Mouse (Mus musculus) heart, adult 2 months (tissue): ENCODE measurements around the gene Get4. TPM values are rescaled to one million over a fixed set of nuclear protein-coding genes. Genes with fewer than 3 reads are reported as not detected.

Source experiments
- DNase-seq, 2 experiments: peaks; one replicate each; pipeline ENCODE4 v3.0.0; 2021
- H3K27ac ChIP-seq: fragments of 200-600 bp; 2 replicates; pipeline ENCODE4 v1.8.1; 2022
- H3K27me3 ChIP-seq: fragments of 200-500 bp; 2 replicates; pipeline ENCODE4 v1.6.1; 2012; ENCODE audit warnings: mild to moderate bottlenecking, low read length, inconsistent platforms, mixed read lengths; ENCODE audit not compliant: control insufficient read depth, insufficient read depth
- H3K36me3 ChIP-seq: fragments of 200-500 bp; 2 replicates; pipeline ENCODE4 v1.6.1; 2012; ENCODE audit warnings: low read length, inconsistent platforms; ENCODE audit not compliant: control insufficient read depth, insufficient read depth
- H3K4me1 ChIP-seq: fragments of 200-500 bp; 2 replicates; pipeline ENCODE4 v1.6.1; 2011; ENCODE audit warnings: low read length; ENCODE audit not compliant: control insufficient read depth, insufficient read depth
- H3K4me3 ChIP-seq: fragments of 200-600 bp; 2 replicates; pipeline ENCODE4 v1.8.1; 2022
- H3K79me2 ChIP-seq: fragments of 200-500 bp; replicated peaks from 2 replicates; pipeline ENCODE4 v1.6.1; 2012; ENCODE audit warnings: mild to moderate bottlenecking, inconsistent platforms, low read length, moderate library complexity, mixed read lengths; ENCODE audit not compliant: control insufficient read depth, insufficient read depth
- H3K9ac ChIP-seq: fragments of 200-500 bp; 2 replicates; pipeline ENCODE4 v1.6.1; 2012; ENCODE audit warnings: low read depth, mild to moderate bottlenecking, control low read depth, inconsistent platforms, low read length, mixed read lengths
- CTCF ChIP-seq: fragments of 200-600 bp; IDR thresholded peaks from 2 replicates; pipeline ENCODE4 v1.8.1; 2022; ENCODE audit warnings: antibody characterized with exemption, mild to moderate bottlenecking, moderate library complexity
- EP300 ChIP-seq: fragments of 200-500 bp; IDR thresholded peaks from 2 replicates; pipeline ENCODE4 v1.6.1; 2011; ENCODE audit warnings: low read depth, low read length, control low read depth; ENCODE audit not compliant: insufficient read depth
- POLR2A ChIP-seq: fragments of 200-500 bp; IDR thresholded peaks from 2 replicates; pipeline ENCODE4 v1.6.1; 2011; ENCODE audit warnings: mild to moderate bottlenecking, low read depth, low read length, control low read depth; ENCODE audit not compliant: insufficient read depth
- WGBS: fragments of 180-500 bp; shearing (Covaris S2); methylation state at CpG from one replicate; pipeline ENCODE4 v1.1.7; 2018; 5-methylcytosine and 5-hydroxymethylcytosine counted together
- intact Hi-C: fragments of 180-260 bp; cut with DNase I; formaldehyde crosslinking; loops from one replicate; pipeline ENCODE4 v1.15.1; 2025
- polyA plus RNA-seq: library from polyadenylated mRNA; depleted of rRNA; stranded (reverse); fragments of >200 nt; gene quantifications from 2 replicates; pipeline ENCODE4 v1.2.3, GENCODE M21; 2012
- total RNA-seq, 2 experiments: library from RNA; stranded (reverse); gene quantifications; 2 replicates each; pipeline ENCODE4 v1.2.3; 2021

Gene Get4
- total and polyA plus RNA-seq, 3 experiments: 38.2 to 57.3 (median 45.4) TPM

GRCm38 (mm10) chr5:139309946-139310345 is 57.8 kb downstream of the Get4 start:
- 70% methylated on average over 3 of the region's 3 CpGs for WGBS
- no peak overlapping the region for H3K27ac ChIP-seq
- H3K79me2 ChIP-seq: no peaks in the 10 kb centered on the region
- no peak overlapping the region for H3K9ac ChIP-seq
- no peak for TF ChIP-seq POLR2A
- H3K36me3 ChIP-seq: no peaks in the 10 kb centered on the region
- H3K27me3 ChIP-seq: no peaks in the 10 kb centered on the region
- no peaks in the 10 kb centered on the region; the same call in 1 of the 2 replicates for H3K4me1 ChIP-seq
- no peak for DNase-seq
- H3K4me3 ChIP-seq: no peak overlapping the region
- intact Hi-C loops: no loop called here

- H3K27me3 ChIP-seq: no peaks in the 10 kb centered on the region
- WGBS: 88% methylated on average over 4 of the region's 4 CpGs
- DNase-seq: no peak
- intact Hi-C loops: no loop called here
- no peak overlapping the region for H3K9ac ChIP-seq
- TF ChIP-seq CTCF: no peak
- no peak for TF ChIP-seq POLR2A
- no peak for TF ChIP-seq EP300
- no peaks in the 10 kb centered on the region for H3K79me2 ChIP-seq
- no peak overlapping the region for H3K27ac ChIP-seq
- no peaks in the 10 kb centered on the region; the same call in 1 of the 2 replicates for H3K4me1 ChIP-seq
- no peaks in the 10 kb centered on the region for H3K36me3 ChIP-seq
- no peak overlapping the region for H3K4me3 ChIP-seq
Observed at GRCm38 (mm10) chr5:139310477-139310876, 58.4 kb downstream of the Get4 start.

DNA sequence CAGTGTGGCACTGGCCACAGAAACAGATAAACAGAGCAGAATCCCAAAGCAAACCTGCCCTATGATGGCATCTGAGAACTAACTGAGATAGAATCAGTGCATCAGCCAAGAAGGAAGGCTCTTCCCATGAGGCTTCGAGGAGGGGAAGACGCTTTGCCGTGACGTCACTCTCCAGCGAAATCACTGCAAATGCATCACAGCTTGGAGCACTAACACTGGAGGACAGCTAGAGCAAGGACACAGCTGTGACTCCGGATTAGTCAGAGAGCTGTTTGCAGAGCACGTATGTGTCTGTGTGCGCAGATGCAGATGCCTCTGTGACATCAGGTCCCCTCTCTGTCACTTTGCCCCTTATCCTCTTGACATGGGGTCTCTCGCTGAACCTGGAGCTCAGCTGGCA is 59.7 kb downstream of the Get4 start:
- H3K27me3 ChIP-seq: no peaks in the 10 kb centered on the region
- no peak overlapping the region for H3K4me3 ChIP-seq
- 84% methylated on average over 9 of the region's 9 CpGs for WGBS
- H3K27ac ChIP-seq: no peak overlapping the region
- TF ChIP-seq CTCF (no peak), EP300 (no peak), POLR2A (no peak)
- DNase-seq: no peak
- H3K4me1 ChIP-seq: no peaks in the 10 kb centered on the region; the same call in 1 of the 2 replicates
- intact Hi-C loops: no loop called here
- H3K36me3 ChIP-seq: no peaks in the 10 kb centered on the region
- no peak overlapping the region for H3K9ac ChIP-seq
- H3K79me2 ChIP-seq: no peaks in the 10 kb centered on the region

- H3K79me2 ChIP-seq: no peaks in the 10 kb centered on the region
- intact Hi-C loops: no loop called here
- no peak overlapping the region for H3K9ac ChIP-seq
- H3K36me3 ChIP-seq: no peaks in the 10 kb centered on the region
- TF ChIP-seq EP300 (no peak), CTCF (no peak), POLR2A (no peak)
- no peaks in the 10 kb centered on the region for H3K27me3 ChIP-seq
- no peak for DNase-seq
- no peaks in the 10 kb centered on the region; the same call in 1 of the 2 replicates for H3K4me1 ChIP-seq
- 49% methylated on average over 9 of the region's 9 CpGs for WGBS
- no peak overlapping the region for H3K4me3 ChIP-seq
- H3K27ac ChIP-seq: no peak overlapping the region
Observed at GRCm38 (mm10) chr5:139313536-139313935, 61.4 kb downstream of the Get4 start.

DNA sequence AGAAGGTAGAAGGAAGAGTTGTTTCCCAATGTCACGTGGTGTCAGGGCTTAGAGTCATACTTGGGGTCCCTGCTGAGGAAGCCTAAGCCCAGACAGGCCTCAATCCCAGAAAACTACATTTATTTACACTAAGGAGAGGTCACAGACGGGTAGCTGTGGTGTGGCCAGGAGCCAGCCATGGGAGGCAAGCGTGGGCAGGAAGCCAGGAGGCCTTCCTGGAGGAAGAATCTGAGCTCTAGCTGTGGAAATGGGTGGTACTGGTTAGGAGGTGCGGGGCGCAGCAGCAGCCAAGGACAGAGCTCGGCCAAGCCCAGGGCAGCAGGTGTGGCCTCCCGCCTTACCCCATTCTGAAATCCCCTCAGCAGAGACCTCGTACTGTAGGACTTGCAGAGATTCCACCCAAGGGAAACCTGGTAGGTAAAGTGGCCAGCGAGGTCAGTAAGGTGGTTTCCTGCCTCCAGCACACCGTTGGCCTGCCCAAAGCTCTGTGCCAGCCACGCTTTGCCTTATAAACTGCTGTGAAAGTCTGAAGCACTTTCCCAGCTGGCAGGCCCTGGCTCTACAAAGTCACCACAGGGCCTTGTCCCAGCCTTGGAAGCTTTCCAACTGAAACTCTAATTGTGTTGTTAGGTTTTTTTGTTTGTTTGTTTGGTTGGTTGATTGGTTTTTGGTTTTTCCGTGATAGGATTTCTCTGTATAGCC is 63.0 kb downstream of the Get4 start:
- H3K36me3 ChIP-seq: no peaks in the 10 kb centered on the region
- H3K4me3 ChIP-seq: no peak overlapping the region
- no peaks in the 10 kb centered on the region for H3K79me2 ChIP-seq
- no peak for DNase-seq
- H3K27ac ChIP-seq: no peak overlapping the region
- intact Hi-C loops: no loop called here
- 76% methylated on average over 12 of the region's 12 CpGs for WGBS
- no peaks in the 10 kb centered on the region; the same call in 1 of the 2 replicates for H3K4me1 ChIP-seq
- no peak overlapping the region for H3K9ac ChIP-seq
- no peaks in the 10 kb centered on the region for H3K27me3 ChIP-seq
- TF ChIP-seq CTCF: no peak
- no peak for TF ChIP-seq POLR2A
- TF ChIP-seq EP300: no peak

- Histone ChIP-seq H3K9ac (no peak overlapping the region), H3K4me3 (no peak overlapping the region), H3K27ac (no peak overlapping the region), H3K27me3 (no peaks in the 10 kb centered on the region), H3K4me1 (no peaks in the 10 kb centered on the region; the same call in 1 of the 2 replicates), H3K79me2 (no peaks in the 10 kb centered on the region), H3K36me3 (no peaks in the 10 kb centered on the region)
- TF ChIP-seq POLR2A (no peak), EP300 (no peak), CTCF (no peak)
- 77% methylated on average over 6 of the region's 6 CpGs for WGBS
- intact Hi-C loops: no loop called here
- no peak for DNase-seq
Observed at GRCm38 (mm10) chr5:139316982-139317675, 65.0 kb downstream of the Get4 start.
